Mouse (Mus musculus) right cerebral cortex, postnatal 14 days (tissue): ENCODE results near the gene Tekt2.

ENCODE experiments used
- DNase-seq: peaks from one replicate; pipeline ENCODE4 v3.0.0; 2022

The Tekt2 gene

GRCm38 (mm10) chr4:126306058-126306457 lies 19.4 kb downstream of the Tekt2 start:
- DNase-seq: no peak

- DNase-seq: no peak
Observed at GRCm38 (mm10) chr4:126305428-126305827, 20.1 kb downstream of the Tekt2 start.

DNA sequence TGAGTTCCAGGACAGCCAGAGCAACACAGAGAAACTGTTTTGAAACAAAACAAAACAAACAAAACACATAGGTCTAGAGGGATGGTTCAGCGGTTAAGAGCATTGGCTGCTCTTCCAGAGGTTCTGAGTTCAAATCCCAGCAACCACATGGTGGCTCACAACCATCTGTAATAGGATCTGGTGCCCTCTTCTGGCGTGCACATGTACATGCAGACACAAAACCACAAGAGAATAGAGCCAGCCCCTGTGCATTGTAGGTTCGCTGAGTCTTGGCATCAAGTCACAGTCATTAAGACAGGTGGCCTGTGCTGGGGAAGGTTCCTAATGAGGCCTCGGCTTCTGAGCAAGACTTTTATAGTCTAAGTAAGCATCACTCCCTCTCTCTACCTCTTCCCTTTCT lies 21.6 kb downstream of the Tekt2 start:
- no peak for DNase-seq

DNA sequence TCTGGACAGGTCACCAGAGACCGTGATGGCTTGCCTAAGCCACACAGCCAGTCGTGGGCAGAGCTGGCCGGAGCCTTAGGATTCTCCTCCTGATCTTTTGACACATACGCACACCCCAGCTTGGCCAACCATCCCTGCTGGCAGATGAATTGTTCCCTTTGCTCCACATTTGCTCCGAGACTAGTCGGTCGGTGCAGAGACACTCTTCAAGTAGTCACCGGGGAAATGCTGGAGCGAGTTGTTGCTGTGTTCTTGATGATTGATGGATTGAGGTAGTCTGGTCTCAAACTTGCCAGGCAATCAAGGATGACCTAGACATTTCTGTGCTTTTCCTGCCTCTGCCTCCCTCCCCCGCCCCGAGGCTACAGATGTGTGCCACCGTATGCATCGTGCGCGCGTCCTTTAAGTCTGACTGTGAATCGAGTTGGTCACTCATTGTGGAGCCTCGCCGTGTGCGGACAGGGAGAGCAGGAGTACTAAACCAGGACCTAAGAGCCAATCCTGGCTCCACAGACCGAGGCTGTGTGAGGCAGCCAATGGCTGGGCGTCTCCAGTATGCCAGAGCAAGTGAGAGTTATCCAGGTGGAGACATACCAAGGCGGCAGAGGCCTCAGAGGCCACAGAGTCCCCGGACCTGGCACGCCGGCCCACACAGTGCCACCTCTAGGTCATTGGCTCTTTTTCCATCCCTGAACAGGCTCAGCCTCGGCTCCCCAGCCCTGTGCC lies 23.7 kb downstream of the Tekt2 start:
- DNase-seq: no peak

- DNase-seq: no peak
Observed at GRCm38 (mm10) chr4:126300916-126301583, 24.4 kb downstream of the Tekt2 start.

DNA sequence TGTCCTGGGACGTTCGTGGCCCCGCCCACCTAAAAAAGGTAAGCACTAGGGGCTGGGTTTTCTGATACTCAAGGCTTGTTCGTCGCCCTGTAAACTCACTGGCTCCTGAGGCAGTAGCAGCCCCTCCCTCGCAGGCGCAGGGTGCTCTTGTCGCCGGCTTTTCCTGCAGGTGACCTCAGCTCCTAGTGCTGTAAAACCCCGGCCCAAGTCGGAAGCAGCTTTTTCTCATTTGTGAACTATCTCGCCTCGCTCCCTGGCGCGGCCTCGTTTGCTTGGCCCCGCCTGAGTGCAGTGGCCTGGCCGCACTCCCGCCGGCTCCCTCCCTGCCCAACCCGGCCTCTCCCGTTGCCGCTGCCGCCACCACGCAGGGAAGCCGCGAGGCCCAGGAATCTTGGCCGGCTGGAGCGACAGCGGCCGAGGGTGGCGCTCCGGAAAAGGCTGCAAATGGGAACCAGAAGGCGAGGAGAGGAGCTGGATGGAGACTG lies 28.8 kb downstream of the Tekt2 start:
- DNase-seq: peak; percentile 41

- no peak for DNase-seq
Observed at GRCm38 (mm10) chr4:126295937-126296336, 29.6 kb downstream of the Tekt2 start.

DNA sequence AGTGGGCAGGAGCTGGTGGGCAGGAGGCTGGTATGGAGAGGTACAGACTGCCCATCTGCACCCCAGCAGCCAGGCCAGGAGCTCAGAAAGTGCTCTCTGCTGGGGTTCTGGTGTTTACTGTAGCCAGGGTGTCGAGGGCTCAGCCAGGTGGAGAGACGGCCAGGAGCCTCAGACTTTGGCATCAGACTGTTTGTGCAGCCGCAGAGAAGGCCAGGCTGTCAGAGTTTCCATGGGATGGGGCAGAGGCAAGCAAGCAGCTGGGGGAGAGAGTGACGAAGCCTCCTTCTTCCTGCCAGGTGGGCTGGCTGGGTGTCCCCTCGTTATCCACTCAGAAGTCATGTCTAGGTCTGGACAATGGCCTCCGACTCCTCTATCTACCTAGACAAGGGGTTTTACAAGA lies 30.3 kb downstream of the Tekt2 start:
- no peak for DNase-seq

GRCm38 (mm10) chr4:126291196-126291595 lies 34.3 kb downstream of the Tekt2 start:
- no peak for DNase-seq

DNA sequence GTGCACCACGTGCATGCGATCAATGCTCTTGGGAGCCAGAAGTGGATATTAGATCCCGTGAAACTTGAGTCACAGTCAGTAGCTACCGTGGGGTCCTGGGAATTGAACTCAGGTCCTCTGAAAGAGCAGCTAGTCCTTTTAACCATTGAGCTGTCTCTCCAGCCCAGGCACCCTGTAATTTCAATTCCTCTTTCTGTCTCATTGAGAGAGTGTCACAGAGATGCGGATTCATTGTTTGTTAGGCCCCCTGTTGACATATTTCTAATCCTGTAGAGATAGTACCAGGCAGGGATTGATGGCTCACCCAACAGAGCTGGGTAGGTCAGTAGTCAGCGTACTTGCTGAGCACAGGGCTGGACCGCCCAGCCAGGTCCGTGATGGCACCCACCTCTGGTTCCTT lies 35.2 kb downstream of the Tekt2 start:
- DNase-seq: no peak

- DNase-seq: no peak
Observed at GRCm38 (mm10) chr4:126288085-126288666, 37.3 kb downstream of the Tekt2 start.

GRCm38 (mm10) chr4:126287302-126287995 lies 38.0 kb downstream of the Tekt2 start:
- no peak for DNase-seq

- DNase-seq: no peak
Observed at GRCm38 (mm10) chr4:126286492-126286891, 39.0 kb downstream of the Tekt2 start, which contains the start of gene Col8a2. Gene Col8a2, plus strand, starts transcription at chr4:126286793.

- no peak for DNase-seq
Observed at GRCm38 (mm10) chr4:126283582-126283981, 41.9 kb downstream of the Tekt2 start.

GRCm38 (mm10) chr4:126281706-126282105 lies 43.8 kb downstream of the Tekt2 start:
- DNase-seq: no peak

DNA sequence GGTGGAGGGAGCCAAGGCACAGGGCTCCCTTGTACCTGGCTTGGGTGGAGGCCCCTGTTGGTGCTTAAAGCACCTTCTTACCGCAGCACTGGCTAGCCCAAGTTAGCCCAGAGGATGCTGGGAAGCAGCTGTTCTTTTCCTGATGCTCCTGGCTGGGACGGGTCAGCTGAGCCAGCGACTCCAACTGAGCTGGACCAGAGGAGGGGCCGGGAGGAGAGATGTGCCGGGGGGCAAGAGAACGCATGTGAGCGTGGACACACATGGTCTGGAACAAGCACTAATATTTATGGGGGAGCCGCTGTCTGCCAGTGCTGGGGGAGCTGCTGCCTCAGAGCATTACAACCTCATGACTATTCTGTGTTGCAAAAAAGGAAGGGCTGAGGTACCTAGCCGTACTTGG lies 46.5 kb downstream of the Tekt2 start:
- no peak for DNase-seq

GRCm38 (mm10) chr4:126278565-126278915 lies 46.9 kb downstream of the Tekt2 start:
- DNase-seq: no peak

DNA sequence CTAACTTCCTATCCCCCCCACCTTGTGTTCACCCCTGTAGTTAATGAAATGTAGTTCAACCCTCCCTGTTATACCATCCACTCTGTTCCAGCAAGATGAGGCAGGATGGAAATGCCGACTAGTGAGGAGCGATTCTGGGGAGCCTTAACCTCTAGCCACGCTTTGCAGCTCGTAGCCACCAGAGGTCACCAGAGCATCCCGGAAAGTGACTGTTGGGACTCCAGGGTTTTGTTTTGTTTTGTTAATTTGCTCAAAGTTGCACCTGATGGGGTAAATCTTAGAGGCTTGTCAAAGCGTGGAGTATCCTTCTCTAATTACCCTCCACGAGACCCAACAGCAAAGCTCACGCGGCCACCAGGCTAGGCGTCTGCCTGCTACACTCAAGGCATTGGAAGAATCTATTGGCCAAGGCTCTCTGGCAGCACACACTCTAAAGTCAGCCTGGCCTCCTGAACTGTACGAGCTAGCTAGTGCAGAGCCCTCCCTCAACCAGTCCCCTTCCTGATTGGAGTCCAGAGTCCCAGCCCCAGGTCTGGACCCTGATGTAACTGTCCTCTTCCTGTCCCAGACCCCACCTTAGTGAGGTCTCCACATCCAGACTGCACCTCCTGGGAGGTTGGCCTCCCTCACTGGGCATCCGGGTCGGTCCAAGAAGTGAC lies 47.5 kb downstream of the Tekt2 start:
- peak; percentile 47 for DNase-seq

DNA sequence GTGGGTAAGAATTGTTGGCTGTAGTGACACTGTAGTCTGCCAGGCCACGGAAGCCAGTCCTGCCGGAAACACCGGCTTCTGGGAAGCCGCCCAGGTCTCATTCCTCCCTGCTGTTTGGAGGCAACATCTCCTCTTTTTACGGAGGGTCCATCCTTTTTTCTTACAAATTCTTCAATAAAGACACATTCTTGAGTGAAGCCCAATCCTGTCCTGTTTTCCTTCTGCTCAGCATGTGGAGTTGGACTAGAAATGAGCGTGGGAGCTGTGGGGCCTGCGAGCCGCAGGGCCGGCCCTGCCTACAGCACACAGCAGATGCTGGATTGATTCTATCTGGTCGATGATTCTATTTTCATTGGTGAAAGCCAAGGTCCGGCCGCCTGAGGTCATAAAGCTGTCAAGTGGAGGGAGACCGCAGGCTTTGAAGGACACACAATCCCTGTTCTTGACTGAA lies 49.8 kb downstream of the Tekt2 start:
- no peak for DNase-seq

GRCm38 (mm10) chr4:126275081-126275480 lies 50.4 kb downstream of the Tekt2 start:
- DNase-seq: no peak

DNA sequence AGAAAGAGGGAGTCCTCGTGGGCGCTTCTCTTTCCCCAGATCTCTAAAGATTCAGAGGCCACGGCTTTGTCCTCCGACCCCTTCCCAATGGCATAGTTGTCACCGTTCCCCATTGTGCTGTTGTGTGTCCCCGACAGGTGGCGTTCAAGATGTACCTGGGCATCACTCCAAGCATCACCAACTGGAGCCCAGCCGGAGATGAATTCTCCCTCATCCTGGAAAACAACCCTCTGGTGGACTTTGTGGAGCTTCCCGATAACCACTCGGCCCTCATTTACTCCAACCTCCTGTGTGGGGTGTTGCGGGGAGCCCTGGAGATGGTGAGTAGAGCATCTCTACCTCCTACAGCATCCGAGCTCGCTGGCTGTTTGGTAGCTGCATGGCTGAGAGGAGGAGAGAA lies 51.7 kb downstream of the Tekt2 start:
- no peak for DNase-seq
